Mouse (Mus musculus): Measurements from ENCODE around the gene Hoxc4.

The Hoxc4 gene

GRCm38 (mm10) chr15:103083598-103083997, 64.9 kb downstream of the Hoxc4 start:
- DNase-seq (ENCODE audit: extremely low read depth, low read depth) = no peak

- no peak for DNase-seq (ENCODE audit: extremely low read depth, low read depth)
These were observed 66.2 kb downstream of the Hoxc4 start for GRCm38 (mm10) chr15:103084944-103085343.

- DNase-seq (ENCODE audit: extremely low read depth, low read depth) = no peak
These were observed 67.3 kb downstream of the Hoxc4 start for GRCm38 (mm10) chr15:103085831-103086671.

Data from MEL-GATA-1-ER (cell line).